Mouse (Mus musculus) kidney, postnatal 0 days (tissue): ENCODE results near the gene Gm26602. TPM values are rescaled to one million over a fixed set of nuclear protein-coding genes. Genes with fewer than 3 reads are reported as not detected.

ENCODE experiments used
- ATAC-seq: fragments of 200-750 bp; cut with Nextera tagmentation; replicated peaks from 2 replicates; pipeline ENCODE4 v1.8.0; 2017; ENCODE audit warnings: low read depth, moderate number of reproducible peaks, moderate TSS enrichment, moderate library complexity; ENCODE audit not compliant: low FRiP score
- DNase-seq: peaks from one replicate; pipeline ENCODE4 v3.0.0-alpha.2; 2016; ENCODE audit warnings: low spot score
- H3K27ac ChIP-seq: fragments of 300-500 bp; sonication (generic); 2 replicates; pipeline ENCODE4 v1.5.1; 2014; ENCODE audit warnings: mild to moderate bottlenecking
- H3K27me3 ChIP-seq: fragments of 300-500 bp; sonication (generic); 2 replicates; pipeline ENCODE4 v1.6.1; 2014; ENCODE audit warnings: low read length, mixed read lengths; ENCODE audit not compliant: insufficient read depth
- H3K36me3 ChIP-seq: fragments of 300-500 bp; sonication (generic); 2 replicates; pipeline ENCODE4 v1.6.1; 2014; ENCODE audit warnings: low read length, mixed read lengths; ENCODE audit not compliant: insufficient read depth
- H3K4me1 ChIP-seq: fragments of 300-500 bp; sonication (generic); replicated peaks from 2 replicates; pipeline ENCODE4 v1.6.1; 2014; ENCODE audit warnings: antibody characterized with exemption, low read length, mixed read lengths; ENCODE audit not compliant: insufficient read depth
- H3K4me2 ChIP-seq: fragments of 300-500 bp; sonication (generic); 2 replicates; pipeline ENCODE4 v1.6.1; 2014; ENCODE audit warnings: mild to moderate bottlenecking, low read length, moderate library complexity, mixed read lengths
- H3K4me3 ChIP-seq: fragments of 300-500 bp; sonication (generic); replicated peaks from 2 replicates; pipeline ENCODE4 v1.5.1; 2014; ENCODE audit warnings: low read depth, low read length
- H3K9ac ChIP-seq: fragments of 300-500 bp; sonication (generic); 2 replicates; pipeline ENCODE4 v1.6.1; 2014; ENCODE audit warnings: low read depth, low read length
- H3K9me3 ChIP-seq: fragments of 300-500 bp; sonication (generic); replicated peaks from 2 replicates; pipeline ENCODE4 v1.6.1; 2016; ENCODE audit warnings: low read length, inconsistent platforms, mixed read lengths
- CTCF ChIP-seq: IDR thresholded peaks from 2 replicates; pipeline ENCODE4 v1.5.1; 2016; ENCODE audit warnings: antibody characterized with exemption, low read depth, mild to moderate bottlenecking, moderate library complexity
- WGBS: fragments of 180-500 bp; shearing (Covaris S2); extraction: QIAGEN DNeasy Blood & Tissue Kit; methylation state at CpG from one replicate; pipeline ENCODE4 v1.1.7; 2014; 5-methylcytosine and 5-hydroxymethylcytosine counted together
- polyA plus RNA-seq: library from polyadenylated mRNA; unstranded; fragments of >200 nt; fragmentation: Nextera tagmentation; extraction: Ambion mirVana; gene quantifications from 2 replicates; pipeline ENCODE4 v1.2.1, GENCODE M21; 2015

Gm26602 gene
- polyA plus RNA-seq, 1 experiment from 2014 or later: 21.6 TPM

DNA sequence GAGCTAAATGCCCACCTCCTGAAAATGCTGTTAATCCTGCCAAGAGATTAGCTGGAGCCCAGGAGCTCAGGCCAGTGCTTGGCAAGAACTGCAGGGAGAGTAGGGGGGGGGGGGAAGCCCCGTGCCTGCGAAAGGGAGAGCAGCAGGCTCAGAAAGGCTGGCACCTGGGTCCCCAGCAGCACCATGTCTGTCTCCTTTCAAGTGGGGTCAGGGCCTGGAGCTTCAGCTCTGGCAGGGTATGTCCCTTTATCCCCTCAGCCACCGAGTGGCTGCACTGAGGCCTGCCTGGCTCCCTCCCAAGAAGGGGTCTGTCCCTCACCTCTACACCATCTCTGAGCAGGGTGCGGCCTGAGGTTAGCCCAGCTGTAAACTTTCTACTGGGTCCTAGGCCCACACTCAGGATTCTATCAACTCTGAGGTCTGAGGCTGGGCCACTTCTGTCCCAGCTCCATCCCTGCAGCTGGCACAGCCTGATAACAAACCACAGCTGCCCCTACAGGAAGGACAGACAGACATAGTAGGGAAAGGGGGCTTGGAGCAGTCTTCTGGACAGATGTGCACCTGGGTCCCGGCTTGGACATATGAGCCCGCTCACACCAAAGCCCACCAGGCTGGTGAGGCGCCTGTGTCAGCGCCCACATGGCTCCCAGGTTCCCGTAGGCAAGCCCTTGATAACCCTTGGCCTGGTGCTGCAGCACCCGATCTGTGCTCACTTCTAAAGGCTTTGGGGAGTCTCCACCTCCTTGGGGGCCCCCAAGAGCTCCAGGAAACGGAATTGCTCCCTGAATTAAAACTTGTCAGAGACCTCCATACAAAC lies 3.7 kb downstream of the Gm26602 start:
- H3K4me2 ChIP-seq: peak overlapping the region; percentile 2; the same call in 1 of the 2 replicates
- no peak for ATAC-seq

GRCm38 (mm10) chr10:79914948-79915596 lies 4.4 kb downstream of the Gm26602 start:
- WGBS: 64% methylated on average over 7 of the region's 7 CpGs
- H3K27ac ChIP-seq: peak overlapping the region; percentile 5; the same call in 1 of the 2 replicates

More for the DNA sequence above, 3.7 kb downstream of the Gm26602 start:
- no peak for DNase-seq
- TF ChIP-seq CTCF: no peak
- Histone ChIP-seq H3K36me3 (peaks cover 15% of the 10 kb centered on the region), H3K9ac (no peak overlapping the region), H3K4me3 (no peak overlapping the region), H3K9me3 (no peaks in the 10 kb centered on the region), H3K4me1 (peaks cover 15% of the 10 kb centered on the region), H3K27ac (peak overlapping the region; percentile 5; the same call in 1 of the 2 replicates), H3K27me3 (peaks cover 16% of the 10 kb centered on the region)
- 75% methylated on average over 11 of the region's 11 CpGs for WGBS

DNA sequence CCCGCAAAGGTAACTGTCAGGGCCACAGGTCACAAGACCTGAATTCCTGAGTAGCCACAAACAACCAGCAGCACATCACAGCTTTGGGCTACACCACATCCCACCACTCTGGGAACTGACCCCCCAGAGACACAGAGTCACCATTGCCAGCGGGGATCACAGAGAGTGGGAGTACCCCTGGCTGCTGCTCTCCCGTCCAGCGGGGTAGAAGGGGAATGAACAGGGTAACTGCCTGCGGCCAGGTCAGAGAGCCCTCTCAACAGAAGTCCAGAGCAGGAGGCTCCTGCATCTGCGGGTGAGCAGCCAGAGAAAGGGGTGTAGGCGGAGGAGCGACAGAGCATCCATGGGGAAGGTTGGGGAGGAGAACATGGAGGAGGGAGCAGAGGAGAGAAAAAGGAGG lies 5.4 kb downstream of the Gm26602 start:
- Histone ChIP-seq H3K27me3 (peaks cover 30% of the 10 kb centered on the region), H3K27ac (peak overlapping the region; percentile 77; the same call in 1 of the 2 replicates), H3K4me1 (peaks cover 22% of the 10 kb centered on the region), H3K4me3 (peak overlapping the region; percentile 82), H3K4me2 (peak overlapping the region; percentile 94), H3K9me3 (no peaks in the 10 kb centered on the region), H3K36me3 (peaks cover 9% of the 10 kb centered on the region), H3K9ac (peak overlapping the region; percentile 90)
- WGBS: 7% methylated on average over 8 of the region's 8 CpGs
- ATAC-seq (no peak), DNase-seq (no peak)
- no peak for TF ChIP-seq CTCF

More at GRCm38 (mm10) chr10:79914948-79915596, 4.4 kb downstream of the Gm26602 start:
- DNase-seq: no peak
- Histone ChIP-seq H3K4me2 (peak overlapping the region; percentile 94; the same call in 1 of the 2 replicates), H3K4me1 (peaks cover 15% of the 10 kb centered on the region), H3K4me3 (no peak overlapping the region), H3K9ac (no peak overlapping the region), H3K27me3 (peaks cover 20% of the 10 kb centered on the region), H3K9me3 (no peaks in the 10 kb centered on the region), H3K36me3 (peaks cover 15% of the 10 kb centered on the region)
- no peak for ATAC-seq
- no peak for TF ChIP-seq CTCF

DNA sequence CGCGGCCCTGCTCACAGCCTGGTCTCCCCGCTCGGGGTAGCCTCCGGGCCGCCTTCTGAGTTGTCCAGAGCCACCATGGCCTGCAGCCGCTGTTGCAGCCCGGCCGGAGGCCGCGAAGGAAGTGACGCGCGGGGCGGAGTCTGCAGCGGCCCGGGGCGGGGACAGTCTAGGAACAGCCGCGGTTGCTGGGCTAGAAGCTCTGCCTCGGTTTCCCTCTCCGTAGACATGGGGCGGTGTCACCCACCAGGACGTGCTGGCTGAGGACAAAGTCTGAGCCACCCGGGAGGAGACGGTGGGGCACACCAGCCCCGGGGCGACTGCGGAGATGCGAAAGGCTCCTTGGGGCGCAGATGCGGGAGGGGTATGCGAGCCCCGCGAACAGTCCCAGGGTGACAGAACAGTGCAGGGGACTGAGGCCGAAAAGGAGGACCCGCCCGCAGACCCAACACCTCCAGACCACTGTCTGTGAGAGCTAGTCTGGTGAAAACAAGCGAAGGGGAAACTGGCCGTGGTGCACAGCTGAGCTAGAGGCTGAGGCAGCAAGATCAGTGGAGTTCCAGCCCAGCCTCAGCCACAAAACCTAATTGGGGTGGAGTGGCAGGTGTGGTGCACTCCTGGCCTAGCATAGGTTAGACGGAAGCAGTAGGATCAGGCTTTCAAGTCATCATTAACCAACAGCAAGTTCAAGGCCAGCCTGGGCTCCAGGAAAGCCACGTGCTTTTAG lies 6.3 kb downstream of the Gm26602 start, which contains the start of gene Kiss1r:
Gene Kiss1r (plus strand): TSS at position 164 of the 724 bp plus-strand sequence.
- peak within 1 kb of the TSS; percentile 82 for H3K4me3 ChIP-seq
- H3K27me3 ChIP-seq: peaks cover 37% of the 10 kb centered on the region
- 2% methylated on average over 42 of the region's 42 CpGs for WGBS
- peaks cover 28% of the 10 kb centered on the region for H3K4me1 ChIP-seq
- H3K4me2 ChIP-seq: peak within 1 kb of the TSS; percentile 94
- no peak for TF ChIP-seq CTCF
- ATAC-seq (peak; percentile 76), DNase-seq (peak; percentile 91)
- H3K36me3 ChIP-seq: 0 out of 2 replicates have a peak, but pooled peaks cover 3% of the 10 kb centered on the region
- H3K9me3 ChIP-seq: no peaks in the 10 kb centered on the region
- peak within 1 kb of the TSS; percentile 77 for H3K27ac ChIP-seq
- H3K9ac ChIP-seq: peak within 1 kb of the TSS; percentile 90

GRCm38 (mm10) chr10:79917532-79918100 lies 7.0 kb downstream of the Gm26602 start:
- 75% methylated on average over 5 of the region's 5 CpGs for WGBS
- H3K9me3 ChIP-seq: no peaks in the 10 kb centered on the region

More at GRCm38 (mm10) chr10:79917532-79918100, 7.0 kb downstream of the Gm26602 start:
- Histone ChIP-seq H3K4me1 (peaks cover 28% of the 10 kb centered on the region), H3K4me2 (peak overlapping the region; percentile 94; the same call in 1 of the 2 replicates), H3K27me3 (peaks cover 43% of the 10 kb centered on the region), H3K4me3 (peak overlapping the region; percentile 82; the same call in 1 of the 2 replicates), H3K36me3 (no peaks in the 10 kb centered on the region), H3K27ac (no peak overlapping the region), H3K9ac (no peak overlapping the region)
- ATAC-seq (no peak), DNase-seq (no peak)
- no peak for TF ChIP-seq CTCF
